Mouse (Mus musculus): ENCODE results near the gene Sgk2.

DNA sequence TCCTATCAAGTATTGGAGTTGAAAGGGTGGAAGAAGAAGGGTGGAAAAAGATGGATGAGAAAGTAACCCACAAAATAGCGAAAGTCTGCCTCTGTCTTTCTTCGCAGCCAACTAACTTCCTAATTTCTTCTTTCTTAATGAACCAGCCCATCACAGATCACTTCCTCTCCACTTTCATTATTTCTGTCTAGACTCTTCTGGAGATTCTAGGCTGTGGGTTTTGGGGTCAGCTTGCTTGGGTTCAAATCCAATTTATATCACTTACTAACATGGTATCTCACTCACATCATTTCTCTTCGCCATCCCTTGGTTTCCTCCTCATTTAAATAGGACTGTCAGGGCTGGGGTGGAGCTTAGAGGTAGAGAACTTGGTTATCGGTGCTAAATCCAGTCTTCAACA lies 1.1 kb downstream of the Sgk2 start:
- TF ChIP-seq POLR2A (IDR thresholded peaks at IDR 0.05; ENCODE audit: low read depth, low read length) (no peak), CTCF (IDR thresholded peaks at IDR 0.05; ENCODE audit: borderline replicate concordance, insufficient read depth, low read length) (no peak)
